Mouse (Mus musculus) brain, embryonic 14.5 days (tissue): ENCODE results near the gene Cep128. TPM values are rescaled to one million over a fixed set of nuclear protein-coding genes. Genes with fewer than 3 reads are reported as not detected.

Experiments
- DNase-seq: peaks from one replicate; pipeline ENCODE4 v3.0.0-alpha.2; 2011; ENCODE audit warnings: low read depth
- CTCF ChIP-seq: fragments of 200-500 bp; IDR thresholded peaks from 2 replicates; pipeline ENCODE4 v1.5.1; 2012; ENCODE audit warnings: inconsistent platforms, mild to moderate bottlenecking, moderate library complexity, borderline replicate concordance; ENCODE audit not compliant: insufficient read depth, insufficient read length; ENCODE audit errors: extremely low read depth
- POLR2A ChIP-seq: fragments of 200-500 bp; IDR thresholded peaks from 2 replicates; pipeline ENCODE4 v1.6.1; 2012; ENCODE audit warnings: mild to moderate bottlenecking, inconsistent platforms, borderline replicate concordance; ENCODE audit not compliant: poor library complexity, insufficient read depth, insufficient read length, severe bottlenecking; ENCODE audit errors: extremely low read depth
- polyA plus RNA-seq: library from polyadenylated mRNA; depleted of rRNA; stranded (reverse); fragments of >200 nt; gene quantifications from 2 replicates; pipeline ENCODE4 v1.2.3, GENCODE M21; 2012

Cep128 gene
- polyA plus RNA-seq, 1 experiment, result 5.3 TPM

GRCm38 (mm10) chr12:91134740-91135517, 249.3 kb downstream of the Cep128 start:
- TF ChIP-seq CTCF (no peak), POLR2A (no peak)
- peak; percentile 36 for DNase-seq

- no peak for DNase-seq
- TF ChIP-seq CTCF (no peak), POLR2A (no peak)
Observed at GRCm38 (mm10) chr12:91115054-91115453, 269.2 kb downstream of the Cep128 start.

GRCm38 (mm10) chr12:91103316-91103715, 280.9 kb downstream of the Cep128 start:
- TF ChIP-seq POLR2A, result no peak
- no peak for TF ChIP-seq CTCF
- no peak for DNase-seq

GRCm38 (mm10) chr12:91097869-91098268, 286.3 kb downstream of the Cep128 start:
- no peak for TF ChIP-seq POLR2A
- TF ChIP-seq CTCF, result no peak
- DNase-seq, result peak; percentile 63

- no peak for DNase-seq
- no peak for TF ChIP-seq POLR2A
- TF ChIP-seq CTCF, result no peak
Observed at GRCm38 (mm10) chr12:91096197-91096596, 288.0 kb downstream of the Cep128 start.

- DNase-seq, result no peak
- TF ChIP-seq CTCF, result peak; percentile 36; the same call in 1 of the 2 replicates
- TF ChIP-seq POLR2A, result no peak
Observed at GRCm38 (mm10) chr12:91088271-91088670, 295.9 kb downstream of the Cep128 start.

GRCm38 (mm10) chr12:91085967-91086366, 298.2 kb downstream of the Cep128 start:
- no peak for DNase-seq
- TF ChIP-seq CTCF (no peak), POLR2A (no peak)

- TF ChIP-seq POLR2A (no peak), CTCF (no peak)
- DNase-seq, result no peak
Observed at GRCm38 (mm10) chr12:91075600-91075999, 308.6 kb downstream of the Cep128 start.

GRCm38 (mm10) chr12:91070551-91071045, 313.6 kb downstream of the Cep128 start:
- no peak for DNase-seq
- TF ChIP-seq CTCF (no peak), POLR2A (no peak)

GRCm38 (mm10) chr12:91067083-91067441, 317.1 kb downstream of the Cep128 start:
- no peak for DNase-seq
- TF ChIP-seq POLR2A (no peak), CTCF (no peak)

- peak; percentile 65 for DNase-seq
- TF ChIP-seq POLR2A (no peak), CTCF (no peak)
Observed at GRCm38 (mm10) chr12:91066286-91067082, 317.7 kb downstream of the Cep128 start.
